In genomic region chr9:27729558-27729889, GRCm38 (mm10) we compare ENCODE assay signal across 19 mouse cellular contexts.
DNase-seq lines count a peak whose midpoint lies in the region; ATAC-seq lines count a peak whose summit lies in the region.
"Had no signal": no experiment of that assay in that cellular context is flagged by ENCODE, and none has a peak within 500 bp of the region (broad histone marks: within the 10 kb centered on the region; RNA-seq: fewer than 3 reads in every experiment).

No protein-coding gene starts in this region.

- H3K36me3 ChIP-seq in forebrain, embryonic 10.5 days (replicated peaks), result no peaks in the 10 kb centered on the region
- no peaks in the 10 kb centered on the region for H3K36me3 ChIP-seq in forebrain, embryonic 12.5 days (replicated peaks)
- H3K36me3 ChIP-seq in hindbrain, embryonic 12.5 days, result no peaks in the 10 kb centered on the region
- H3K36me3 ChIP-seq in hindbrain, embryonic 10.5 days, result no peaks in the 10 kb centered on the region
- no peaks in the 10 kb centered on the region for H3K36me3 ChIP-seq in midbrain, embryonic 12.5 days
- no peaks in the 10 kb centered on the region for H3K36me3 ChIP-seq in midbrain, embryonic 15.5 days (replicated peaks)
- H3K36me3 ChIP-seq: embryonic facial prominence, embryonic 10.5 days; G1E; heart, embryonic 13.5 days had no signal

- H3K4me2 ChIP-seq in forebrain, embryonic 12.5 days, result no peak overlapping the region
- H3K4me2 ChIP-seq in hindbrain, embryonic 12.5 days (replicated peaks), result no peak overlapping the region
- H3K4me2 ChIP-seq in midbrain, embryonic 12.5 days (replicated peaks), result no peak overlapping the region
- H3K4me2 ChIP-seq in midbrain, embryonic 15.5 days, result no peak overlapping the region

- DNase-seq in forebrain, embryonic 10.5 days (ENCODE audit: extremely low spot score, low spot score), result no peak
- no peak for DNase-seq in hindbrain, embryonic 10.5 days (ENCODE audit: low spot score)
- no peak for DNase-seq in thymus, postnatal 25 days
- DNase-seq: adrenal gland, adult 8-10 months; adrenal gland, postnatal 36 days; B cell, adult 2 months; cerebellum, adult 2 months; gastrocnemius, postnatal 36 days; heart, adult 11 months; heart, postnatal 36 days had no signal

- ATAC-seq in forebrain, embryonic 12.5 days (ENCODE audit: low FRiP score), result no peak
- ATAC-seq in hindbrain, embryonic 12.5 days (ENCODE audit: low FRiP score), result peak; percentile 74
- ATAC-seq in midbrain, embryonic 12.5 days (ENCODE audit: low FRiP score, low read depth), result 0 out of 2 replicates have a peak, but pooled peaks have one; percentile 44
- ATAC-seq in midbrain, embryonic 15.5 days (replicated peaks), result no peak
- ATAC-seq: CD4-positive, CD25-positive, alpha-beta regulatory T cell, adult 4 months; intestine, embryonic 16.5 days had no signal

- no peaks in the 10 kb centered on the region for H3K9me3 ChIP-seq in forebrain, embryonic 10.5 days
- H3K9me3 ChIP-seq in forebrain, embryonic 12.5 days, result no peaks in the 10 kb centered on the region
- H3K9me3 ChIP-seq in hindbrain, embryonic 12.5 days (replicated peaks), result no peaks in the 10 kb centered on the region
- no peaks in the 10 kb centered on the region for H3K9me3 ChIP-seq in hindbrain, embryonic 10.5 days
- no peaks in the 10 kb centered on the region for H3K9me3 ChIP-seq in midbrain, embryonic 12.5 days
- no peaks in the 10 kb centered on the region for H3K9me3 ChIP-seq in midbrain, embryonic 15.5 days
- H3K9me3 ChIP-seq: embryonic facial prominence, embryonic 10.5 days; G1E; heart, embryonic 13.5 days had no signal

- peaks cover 13% of the 10 kb centered on the region for H3K4me1 ChIP-seq in forebrain, embryonic 10.5 days
- H3K4me1 ChIP-seq in forebrain, embryonic 12.5 days, result peaks cover 13% of the 10 kb centered on the region
- peaks cover 11% of the 10 kb centered on the region for H3K4me1 ChIP-seq in hindbrain, embryonic 12.5 days
- H3K4me1 ChIP-seq in hindbrain, embryonic 10.5 days (replicated peaks), result peaks cover 15% of the 10 kb centered on the region
- peaks cover 12% of the 10 kb centered on the region for H3K4me1 ChIP-seq in midbrain, embryonic 12.5 days
- peaks cover 6% of the 10 kb centered on the region for H3K4me1 ChIP-seq in midbrain, embryonic 15.5 days

- H3K4me3 ChIP-seq in forebrain, embryonic 10.5 days, result no peak overlapping the region
- no peak overlapping the region for H3K4me3 ChIP-seq in forebrain, embryonic 12.5 days (replicated peaks)
- no peak overlapping the region for H3K4me3 ChIP-seq in hindbrain, embryonic 12.5 days
- no peak overlapping the region for H3K4me3 ChIP-seq in hindbrain, embryonic 10.5 days
- no peak overlapping the region for H3K4me3 ChIP-seq in midbrain, embryonic 12.5 days
- H3K4me3 ChIP-seq in midbrain, embryonic 15.5 days, result no peak overlapping the region
- H3K4me3 ChIP-seq: heart, embryonic 13.5 days had no signal

- H3K27me3 ChIP-seq in forebrain, embryonic 10.5 days (ENCODE audit: poor library complexity, severe bottlenecking), result no peaks in the 10 kb centered on the region
- H3K27me3 ChIP-seq in forebrain, embryonic 12.5 days, result no peaks in the 10 kb centered on the region
- H3K27me3 ChIP-seq in hindbrain, embryonic 12.5 days, result no peaks in the 10 kb centered on the region
- H3K27me3 ChIP-seq in hindbrain, embryonic 10.5 days (ENCODE audit: insufficient read depth, poor library complexity, severe bottlenecking), result no peaks in the 10 kb centered on the region
- H3K27me3 ChIP-seq in midbrain, embryonic 12.5 days, result no peaks in the 10 kb centered on the region
- no peaks in the 10 kb centered on the region for H3K27me3 ChIP-seq in midbrain, embryonic 15.5 days (replicated peaks)
- H3K27me3 ChIP-seq: heart, embryonic 13.5 days had no signal

- WGBS in forebrain, embryonic 10.5 days, result 52% methylated on average over 1 of the region's 1 CpGs
- WGBS in forebrain, embryonic 12.5 days, result 50% methylated on average over 1 of the region's 1 CpGs
- 42% methylated on average over 1 of the region's 1 CpGs for WGBS in hindbrain, embryonic 12.5 days
- WGBS in hindbrain, embryonic 10.5 days, result 29% methylated on average over 1 of the region's 1 CpGs
- WGBS in midbrain, embryonic 12.5 days, result 52% methylated on average over 1 of the region's 1 CpGs
- 52% methylated on average over 1 of the region's 1 CpGs for WGBS in midbrain, embryonic 15.5 days

- 0 out of 2 replicates have a peak overlapping the region, but pooled peaks have one; percentile 79 for H3K27ac ChIP-seq in forebrain, embryonic 10.5 days
- no peak overlapping the region for H3K27ac ChIP-seq in forebrain, embryonic 12.5 days
- peak overlapping the region; percentile 70; the same call in 1 of the 2 replicates for H3K27ac ChIP-seq in hindbrain, embryonic 12.5 days
- no peak overlapping the region for H3K27ac ChIP-seq in hindbrain, embryonic 10.5 days
- H3K27ac ChIP-seq in midbrain, embryonic 12.5 days (replicated peaks), result 0 out of 2 replicates have a peak overlapping the region, but pooled peaks have one; percentile 44
- no peak overlapping the region for H3K27ac ChIP-seq in midbrain, embryonic 15.5 days
- H3K27ac ChIP-seq: heart, embryonic 13.5 days had no signal

- no peak overlapping the region for H3K9ac ChIP-seq in forebrain, embryonic 12.5 days
- H3K9ac ChIP-seq in hindbrain, embryonic 12.5 days, result no peak overlapping the region
- H3K9ac ChIP-seq in midbrain, embryonic 12.5 days (replicated peaks), result no peak overlapping the region
- no peak overlapping the region for H3K9ac ChIP-seq in midbrain, embryonic 15.5 days

Comparison
In these comparisons a context has a peak if more than half of its experiments do, and no peak if none do; other contexts are left out.
1. H3K27ac ChIP-seq: peak in forebrain, embryonic 10.5 days (single experiment), hindbrain, embryonic 12.5 days (single experiment) and midbrain, embryonic 12.5 days (single experiment); none in forebrain, embryonic 12.5 days (single experiment), hindbrain, embryonic 10.5 days (single experiment) and midbrain, embryonic 15.5 days (single experiment).
2. ATAC-seq: peak in hindbrain, embryonic 12.5 days (single experiment) and midbrain, embryonic 12.5 days (single experiment); none in forebrain, embryonic 12.5 days (single experiment) and midbrain, embryonic 15.5 days (single experiment).